Mouse (Mus musculus) kidney, postnatal 0 days (tissue): ENCODE data around the gene Psmd8. TPM values are rescaled to one million over a fixed set of nuclear protein-coding genes. Genes with fewer than 3 reads are reported as not detected.
A peak's percentile ranks its signal among the peaks of the same experiment; 100 is the strongest.
"Not testable (repeated sequence)": the region's sequence is repeated elsewhere in the genome, so short reads cannot be mapped to it uniquely, and the experiment has no call there.

Experiments
- ATAC-seq: fragments of 200-750 bp; cut with Nextera tagmentation; replicated peaks from 2 replicates; pipeline ENCODE4 v1.8.0; 2017; ENCODE audit warnings: low read depth, moderate number of reproducible peaks, moderate TSS enrichment, moderate library complexity; ENCODE audit not compliant: low FRiP score
- DNase-seq: peaks from one replicate; pipeline ENCODE4 v3.0.0-alpha.2; 2016; ENCODE audit warnings: low spot score
- H3K27ac ChIP-seq: fragments of 300-500 bp; sonication (generic); 2 replicates; pipeline ENCODE4 v1.5.1; 2014; ENCODE audit warnings: mild to moderate bottlenecking
- H3K27me3 ChIP-seq: fragments of 300-500 bp; sonication (generic); 2 replicates; pipeline ENCODE4 v1.6.1; 2014; ENCODE audit warnings: low read length, mixed read lengths; ENCODE audit not compliant: insufficient read depth
- H3K36me3 ChIP-seq: fragments of 300-500 bp; sonication (generic); 2 replicates; pipeline ENCODE4 v1.6.1; 2014; ENCODE audit warnings: low read length, mixed read lengths; ENCODE audit not compliant: insufficient read depth
- H3K4me1 ChIP-seq: fragments of 300-500 bp; sonication (generic); replicated peaks from 2 replicates; pipeline ENCODE4 v1.6.1; 2014; ENCODE audit warnings: antibody characterized with exemption, low read length, mixed read lengths; ENCODE audit not compliant: insufficient read depth
- H3K4me2 ChIP-seq: fragments of 300-500 bp; sonication (generic); 2 replicates; pipeline ENCODE4 v1.6.1; 2014; ENCODE audit warnings: mild to moderate bottlenecking, low read length, moderate library complexity, mixed read lengths
- H3K4me3 ChIP-seq: fragments of 300-500 bp; sonication (generic); replicated peaks from 2 replicates; pipeline ENCODE4 v1.5.1; 2014; ENCODE audit warnings: low read depth, low read length
- H3K9ac ChIP-seq: fragments of 300-500 bp; sonication (generic); 2 replicates; pipeline ENCODE4 v1.6.1; 2014; ENCODE audit warnings: low read depth, low read length
- H3K9me3 ChIP-seq: fragments of 300-500 bp; sonication (generic); replicated peaks from 2 replicates; pipeline ENCODE4 v1.6.1; 2016; ENCODE audit warnings: low read length, inconsistent platforms, mixed read lengths
- CTCF ChIP-seq: IDR thresholded peaks from 2 replicates; pipeline ENCODE4 v1.5.1; 2016; ENCODE audit warnings: antibody characterized with exemption, low read depth, mild to moderate bottlenecking, moderate library complexity
- WGBS: fragments of 180-500 bp; shearing (Covaris S2); extraction: QIAGEN DNeasy Blood & Tissue Kit; methylation state at CpG from one replicate; pipeline ENCODE4 v1.1.7; 2014; 5-methylcytosine and 5-hydroxymethylcytosine counted together
- polyA plus RNA-seq: library from polyadenylated mRNA; unstranded; fragments of >200 nt; fragmentation: Nextera tagmentation; extraction: Ambion mirVana; gene quantifications from 2 replicates; pipeline ENCODE4 v1.2.1, GENCODE M21; 2015

Gene Psmd8
- polyA plus RNA-seq, 1 experiment from 2014 or later = 298 TPM

- H3K4me1 ChIP-seq = no peaks in the 10 kb centered on the region
- no peak within 1 kb of the TSS for H3K9ac ChIP-seq
- H3K27me3 ChIP-seq = no peaks in the 10 kb centered on the region
- H3K36me3 ChIP-seq = no peaks in the 10 kb centered on the region
- DNase-seq (peak; percentile 73), ATAC-seq (peak; percentile 59)
- no peaks in the 10 kb centered on the region for H3K9me3 ChIP-seq
- H3K27ac ChIP-seq = no peak within 1 kb of the TSS
- TF ChIP-seq CTCF = no peak
- H3K4me3 ChIP-seq = no peak within 1 kb of the TSS
- no peak within 1 kb of the TSS for H3K4me2 ChIP-seq
- 6% methylated on average over 20 of the region's 20 CpGs for WGBS
Measured at GRCm38 (mm10) chr7:29213675-29214082, 33.2 kb upstream of the Psmd8 start, which contains the start of gene Catsperg1. Catsperg1 (minus strand) TSS chr7:29214035.

GRCm38 (mm10) chr7:29212775-29213560, 32.5 kb upstream of the Psmd8 start:
- not testable (repeated sequence) for H3K9ac ChIP-seq
- WGBS = 23% methylated on average over 40 of the region's 40 CpGs

GRCm38 (mm10) chr7:29212199-29212765, 31.8 kb upstream of the Psmd8 start:
- DNase-seq = no peak
- H3K27ac ChIP-seq = peak overlapping the region; percentile 86; the same call in 1 of the 2 replicates
- WGBS = 17% methylated on average over 26 of the region's 26 CpGs

More at GRCm38 (mm10) chr7:29212775-29213560, 32.5 kb upstream of the Psmd8 start:
- not testable (repeated sequence) for H3K36me3 ChIP-seq, H3K4me1 ChIP-seq, H3K4me2 ChIP-seq, ATAC-seq, DNase-seq, H3K4me3 ChIP-seq, H3K27me3 ChIP-seq, H3K9me3 ChIP-seq, H3K27ac ChIP-seq

GRCm38 (mm10) chr7:29211415-29212198, 31.1 kb upstream of the Psmd8 start:
- peak overlapping the region; percentile 52 for H3K4me2 ChIP-seq
- ATAC-seq (peak; percentile 88), DNase-seq (peak; percentile 95)
- H3K27ac ChIP-seq = peak overlapping the region; percentile 86
- no peaks in the 10 kb centered on the region for H3K27me3 ChIP-seq
- no peaks in the 10 kb centered on the region for H3K9me3 ChIP-seq
- WGBS = 4% methylated on average over 34 of the region's 34 CpGs
- peak overlapping the region; percentile 55; the same call in 1 of the 2 replicates for H3K9ac ChIP-seq
- TF ChIP-seq CTCF = no peak
- no peaks in the 10 kb centered on the region for H3K4me1 ChIP-seq
- H3K4me3 ChIP-seq = peak overlapping the region; percentile 33
- no peaks in the 10 kb centered on the region for H3K36me3 ChIP-seq

More at GRCm38 (mm10) chr7:29212199-29212765, 31.8 kb upstream of the Psmd8 start:
- Histone ChIP-seq H3K9ac (no peak overlapping the region), H3K4me1 (no peaks in the 10 kb centered on the region), H3K4me2 (peak overlapping the region; percentile 52), H3K36me3 (no peaks in the 10 kb centered on the region), H3K9me3 (no peaks in the 10 kb centered on the region), H3K4me3 (peak overlapping the region; percentile 33), H3K27me3 (no peaks in the 10 kb centered on the region)
- no peak for TF ChIP-seq CTCF
- ATAC-seq = no peak

- H3K36me3 ChIP-seq, H3K27me3 ChIP-seq, H3K4me1 ChIP-seq, H3K9me3 ChIP-seq, H3K9ac ChIP-seq: not testable (repeated sequence)
- H3K4me2 ChIP-seq = peak overlapping the region; percentile 52
- ATAC-seq (peak; percentile 47), DNase-seq (peak; percentile 77)
- peak overlapping the region; percentile 86 for H3K27ac ChIP-seq
- peak overlapping the region; percentile 33 for H3K4me3 ChIP-seq
- WGBS = 18% methylated on average over 15 of the region's 15 CpGs
Measured at GRCm38 (mm10) chr7:29211013-29211412, 30.5 kb upstream of the Psmd8 start.

GRCm38 (mm10) chr7:29202577-29202976, 22.1 kb upstream of the Psmd8 start:
- no peak for TF ChIP-seq CTCF
- WGBS = 82% methylated on average over 6 of the region's 6 CpGs

GRCm38 (mm10) chr7:29194230-29194629, 13.7 kb upstream of the Psmd8 start:
- H3K27ac ChIP-seq, H3K27me3 ChIP-seq, ATAC-seq, H3K9ac ChIP-seq, H3K36me3 ChIP-seq, H3K4me3 ChIP-seq, DNase-seq, H3K4me2 ChIP-seq, H3K9me3 ChIP-seq, H3K4me1 ChIP-seq: not testable (repeated sequence)
- 100% methylated on average over 1 of the region's 1 CpGs for WGBS

More at GRCm38 (mm10) chr7:29202577-29202976, 22.1 kb upstream of the Psmd8 start:
- ATAC-seq (no peak), DNase-seq (no peak)
- Histone ChIP-seq H3K4me3 (no peak overlapping the region), H3K4me2 (no peak overlapping the region), H3K27me3 (no peaks in the 10 kb centered on the region), H3K4me1 (no peaks in the 10 kb centered on the region), H3K27ac (no peak overlapping the region), H3K36me3 (no peaks in the 10 kb centered on the region), H3K9ac (no peak overlapping the region), H3K9me3 (no peaks in the 10 kb centered on the region)

- WGBS = 91% methylated on average over 4 of the region's 4 CpGs
- H3K9ac ChIP-seq, ATAC-seq: not testable (repeated sequence)
Measured at GRCm38 (mm10) chr7:29181323-29181722, 822 bp upstream of the Psmd8 start.

More at GRCm38 (mm10) chr7:29181323-29181722, 822 bp upstream of the Psmd8 start:
- not testable (repeated sequence) for DNase-seq, H3K4me2 ChIP-seq, H3K4me3 ChIP-seq, H3K9me3 ChIP-seq, H3K36me3 ChIP-seq, H3K27me3 ChIP-seq, H3K27ac ChIP-seq
- H3K4me1 ChIP-seq = peaks cover 17% of the 10 kb centered on the region
